Mouse (Mus musculus): ENCODE results near the gene Gsg1.

Gene Gsg1

GRCm38 (mm10) chr6:135254153-135254552 lies at the start of gene Gsg1:
Gene Gsg1, minus strand, starts transcription at chr6:135254351.
- DNase-seq = no peak

DNA sequence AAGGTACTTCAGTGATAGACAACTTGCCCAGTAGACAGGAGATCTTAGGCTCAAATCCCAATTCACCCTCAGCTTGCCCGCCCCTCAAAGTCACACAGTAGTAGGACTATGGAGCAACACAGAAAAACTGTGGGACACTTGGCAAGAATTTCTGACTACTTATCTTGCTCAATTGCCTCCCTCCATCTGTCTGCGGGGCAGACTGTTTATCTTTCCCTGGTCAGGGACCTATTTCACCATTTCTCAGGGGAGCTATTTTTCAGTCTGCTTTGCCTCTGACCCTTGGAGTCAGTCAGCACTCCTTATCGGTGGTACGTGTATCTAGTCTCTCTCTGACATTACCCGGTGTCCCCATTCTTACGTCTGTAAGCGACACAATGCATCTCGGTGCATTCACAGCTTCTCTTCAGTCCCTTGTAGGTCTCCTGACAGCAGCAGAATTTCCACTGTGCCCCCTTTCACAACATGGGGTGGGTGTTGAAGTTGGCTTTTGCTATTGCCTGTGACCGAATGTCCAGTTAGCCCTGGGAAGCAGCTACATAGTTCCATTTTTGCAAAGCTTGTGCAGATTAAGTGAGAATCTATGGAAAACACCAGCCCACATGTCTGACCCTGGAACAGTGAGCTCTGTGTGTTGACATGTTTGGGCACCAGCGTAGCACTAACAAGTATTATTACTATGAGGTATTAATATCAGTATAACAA lies 48.4 kb upstream of the Gsg1 start:
- no peak for DNase-seq

- DNase-seq = no peak
Measured at GRCm38 (mm10) chr6:135300469-135300868, 46.3 kb upstream of the Gsg1 start.

- no peak for DNase-seq
Measured at GRCm38 (mm10) chr6:135299024-135299550, 44.9 kb upstream of the Gsg1 start.

DNA sequence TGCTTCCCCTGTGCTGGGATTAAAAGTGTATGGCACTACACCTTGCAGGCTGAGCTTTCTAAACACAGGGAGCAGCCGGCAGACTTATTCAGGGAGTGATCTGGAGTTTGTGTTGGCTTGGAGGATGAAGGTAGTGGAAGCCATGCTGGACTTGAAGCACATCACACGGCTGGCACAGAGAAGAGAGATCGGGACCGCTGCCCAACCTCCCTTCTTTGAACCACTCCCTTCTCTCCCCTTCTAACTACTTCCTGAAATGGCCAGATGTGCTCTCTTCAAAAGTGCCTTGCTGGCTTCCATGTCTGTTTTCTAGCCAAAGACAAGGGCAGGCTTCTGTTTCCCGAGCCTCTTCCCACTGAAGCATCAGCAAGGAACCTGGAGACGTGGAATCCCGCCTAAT lies 43.4 kb upstream of the Gsg1 start:
- DNase-seq = no peak

- DNase-seq = peak; percentile 30 to 36
Measured at GRCm38 (mm10) chr6:135296267-135296666, 42.1 kb upstream of the Gsg1 start.

DNA sequence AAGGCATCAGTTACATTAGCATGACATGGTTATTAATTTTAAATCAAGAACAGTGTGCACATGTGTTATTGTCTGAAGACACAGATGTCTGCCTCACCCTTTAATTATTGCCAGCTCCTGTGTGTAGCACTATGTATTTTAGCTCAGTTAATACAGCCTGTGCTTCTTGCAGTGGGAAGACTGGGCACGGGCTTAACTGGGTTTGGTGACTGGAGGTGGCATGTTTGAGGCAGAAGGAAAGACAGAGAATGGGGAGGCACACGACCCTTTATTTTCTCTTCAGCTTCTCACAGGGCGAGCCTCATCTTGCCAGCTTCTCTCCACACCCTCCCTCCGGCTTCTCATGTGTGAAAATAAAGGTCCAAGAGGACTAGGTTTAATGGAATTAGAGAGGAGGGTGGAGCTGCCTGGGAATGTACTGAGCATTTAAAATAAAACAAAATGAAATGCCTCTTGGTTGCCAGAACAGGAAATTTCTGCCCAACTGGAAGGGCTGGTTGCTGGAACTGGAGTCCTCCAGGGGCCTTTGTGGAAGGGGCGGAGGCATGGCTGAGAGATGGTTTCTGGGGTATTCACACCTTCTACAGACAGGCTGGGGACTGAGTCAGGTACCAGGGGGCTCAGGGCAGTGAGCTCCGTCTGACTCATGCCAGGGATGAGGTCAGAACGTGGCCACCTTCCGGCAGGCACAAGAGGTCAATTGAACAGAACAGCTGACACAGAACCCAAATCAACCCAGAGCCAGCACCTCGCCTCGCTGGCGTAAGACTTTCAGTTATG lies 41.1 kb upstream of the Gsg1 start:
- DNase-seq = no peak

- DNase-seq = no peak
Measured at GRCm38 (mm10) chr6:135294150-135294549, 40.0 kb upstream of the Gsg1 start.

DNA sequence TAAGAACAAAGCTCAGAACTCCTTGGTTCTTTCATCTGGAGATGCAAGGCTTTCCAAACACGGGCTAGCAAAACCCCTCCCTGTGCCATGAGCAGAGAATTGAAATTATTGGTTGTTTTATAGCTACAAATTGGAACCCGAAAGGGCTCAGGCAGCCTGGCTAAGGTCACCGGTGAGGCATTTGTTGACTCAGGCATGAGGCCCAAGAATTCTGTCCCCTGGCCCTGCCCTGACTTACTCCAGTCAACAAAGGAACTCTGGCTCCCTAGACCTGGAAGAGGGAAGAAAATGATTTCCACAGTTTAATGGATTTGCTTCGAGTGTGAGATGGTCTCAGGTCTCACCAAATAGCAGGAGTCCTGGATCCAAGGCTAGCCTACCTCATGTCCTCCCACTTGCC lies 38.2 kb upstream of the Gsg1 start:
- no peak for DNase-seq

GRCm38 (mm10) chr6:135279856-135280255 lies 25.7 kb upstream of the Gsg1 start:
- no peak for DNase-seq

- DNase-seq = no peak
Measured at GRCm38 (mm10) chr6:135279286-135279685, 25.1 kb upstream of the Gsg1 start.

DNA sequence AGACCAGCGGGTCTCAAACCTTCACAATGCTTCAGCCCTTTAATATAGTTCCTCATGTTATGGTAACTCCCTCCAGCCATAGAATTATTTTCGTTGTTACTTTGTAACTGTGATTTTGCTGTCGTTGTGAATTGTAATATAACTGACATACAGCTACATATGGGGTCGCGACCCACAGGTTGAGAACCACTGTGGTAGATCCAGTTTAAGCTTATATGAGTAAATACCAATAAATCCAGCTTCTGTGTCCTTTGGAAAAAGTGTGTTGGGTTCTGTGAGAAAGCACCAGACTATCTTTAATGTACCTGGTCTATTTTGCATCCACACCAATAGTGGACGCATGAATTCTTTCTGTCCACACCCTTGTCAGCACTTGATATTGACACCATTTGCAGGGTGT lies 24.2 kb upstream of the Gsg1 start:
- DNase-seq = no peak

- DNase-seq = no peak
Measured at GRCm38 (mm10) chr6:135276474-135277295, 22.5 kb upstream of the Gsg1 start.

DNA sequence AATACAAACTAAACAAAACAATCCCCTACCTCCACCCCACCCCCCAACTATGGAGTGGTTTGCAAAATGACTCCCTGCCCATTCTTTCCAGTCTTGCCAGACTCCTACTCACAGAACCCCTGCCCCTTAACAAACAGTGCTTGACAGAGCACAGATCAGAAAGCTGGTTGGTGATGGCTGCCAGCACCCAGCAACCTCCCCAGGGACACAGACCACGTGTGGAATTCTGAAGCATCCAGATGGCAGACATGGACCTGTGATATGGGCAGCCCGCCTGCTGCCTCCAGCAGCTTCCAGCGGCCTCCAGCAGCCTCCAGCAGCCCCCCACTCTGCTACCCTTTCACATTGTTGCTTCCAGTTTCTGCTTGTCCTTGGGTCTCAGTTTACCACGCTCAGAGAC lies 21.1 kb upstream of the Gsg1 start:
- no peak for DNase-seq

- no peak for DNase-seq
Measured at GRCm38 (mm10) chr6:135273066-135273465, 18.9 kb upstream of the Gsg1 start.

- DNase-seq = no peak
Measured at GRCm38 (mm10) chr6:135271761-135272160, 17.6 kb upstream of the Gsg1 start.

GRCm38 (mm10) chr6:135269626-135270025 lies 15.5 kb upstream of the Gsg1 start:
- no peak for DNase-seq

GRCm38 (mm10) chr6:135268392-135268791 lies 14.2 kb upstream of the Gsg1 start:
- no peak for DNase-seq

- no peak for DNase-seq
Measured at GRCm38 (mm10) chr6:135267221-135267620, 13.1 kb upstream of the Gsg1 start.

GRCm38 (mm10) chr6:135266056-135266455 lies 11.9 kb upstream of the Gsg1 start:
- no peak for DNase-seq

GRCm38 (mm10) chr6:135264136-135264535 lies 10.0 kb upstream of the Gsg1 start:
- no peak for DNase-seq

DNA sequence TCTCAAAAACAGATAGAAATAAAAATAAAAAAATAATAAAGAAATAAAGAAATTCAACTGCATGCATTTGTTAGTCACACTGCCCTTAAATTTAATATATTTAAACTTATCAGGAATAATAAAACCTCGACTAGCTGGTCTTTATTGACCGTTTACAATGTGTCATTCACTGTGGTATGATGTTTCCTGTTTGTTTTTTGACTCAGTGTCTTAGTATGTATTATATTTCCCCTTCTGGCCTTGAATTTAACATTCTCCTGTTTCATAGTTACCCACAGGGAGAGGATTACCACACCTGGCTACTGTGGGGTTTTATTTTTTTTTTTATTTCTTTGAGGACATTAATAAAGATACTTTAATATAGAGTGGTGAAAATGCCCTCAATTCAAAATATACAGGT lies 8.4 kb upstream of the Gsg1 start:
- DNase-seq = no peak

GRCm38 (mm10) chr6:135261124-135261523 lies 7.0 kb upstream of the Gsg1 start:
- DNase-seq = no peak
